Mouse (Mus musculus): Measurements from ENCODE around the gene Cenpt. TPM values are rescaled to one million over a fixed set of nuclear protein-coding genes. Genes with fewer than 3 reads are reported as not detected.

The Cenpt gene
- polyA plus RNA-seq, 1 experiment from 2014 or later, result 9.3 TPM

- peak within 1 kb of the TSS; percentile 89 for H3K4me3 ChIP-seq (ENCODE audit: low read depth, low read length)
- WGBS, result under 1% methylated on average over 53 of the region's 59 CpGs
- no peaks in the 10 kb centered on the region; the same call in 1 of the 2 replicates for H3K36me3 ChIP-seq (ENCODE audit: control insufficient read depth, insufficient read depth)
- peaks cover 10% of the 10 kb centered on the region for H3K4me1 ChIP-seq (replicated peaks; ENCODE audit: control insufficient read depth, insufficient read depth, low read length)
- no peaks in the 10 kb centered on the region for H3K27me3 ChIP-seq (replicated peaks; ENCODE audit: control insufficient read depth, insufficient read depth, low read length)
- H3K27ac ChIP-seq (ENCODE audit: low read depth, low read length), result peak within 1 kb of the TSS; percentile 77
- H3K9ac ChIP-seq (ENCODE audit: low read depth, low read length), result peak within 1 kb of the TSS; percentile 73
- peak within 1 kb of the TSS; percentile 86 for H3K4me2 ChIP-seq (replicated peaks; ENCODE audit: low read depth)
- no peak; the same call in 1 of the 2 replicates for TF ChIP-seq CTCF (IDR thresholded peaks at IDR 0.05; ENCODE audit: low read depth)
- H3K9me3 ChIP-seq (ENCODE audit: control insufficient read depth), result no peaks in the 10 kb centered on the region
- peak; percentile 98 for ATAC-seq
Observed at GRCm38 (mm10) chr8:105860143-105860981, 7.3 kb upstream of the Cenpt start, which contains the start of gene Nutf2. Gene Nutf2, plus strand, starts transcription at chr8:105860580.

GRCm38 (mm10) chr8:105859314-105859713 lies 6.2 kb upstream of the Cenpt start:
- no peak for ATAC-seq
- no peak for TF ChIP-seq CTCF (IDR thresholded peaks at IDR 0.05; ENCODE audit: low read depth)
- Histone ChIP-seq H3K27ac (ENCODE audit: low read depth, low read length) (peak overlapping the region; percentile 51; the same call in 1 of the 2 replicates), H3K4me3 (ENCODE audit: low read depth, low read length) (no peak overlapping the region), H3K4me2 (replicated peaks; ENCODE audit: low read depth) (no peak overlapping the region; the same call in 1 of the 2 replicates), H3K27me3 (replicated peaks; ENCODE audit: control insufficient read depth, insufficient read depth, low read length) (no peaks in the 10 kb centered on the region), H3K4me1 (replicated peaks; ENCODE audit: control insufficient read depth, insufficient read depth, low read length) (peaks cover 10% of the 10 kb centered on the region), H3K9ac (ENCODE audit: low read depth, low read length) (peak overlapping the region; percentile 4; the same call in 1 of the 2 replicates), H3K9me3 (ENCODE audit: control insufficient read depth) (no peaks in the 10 kb centered on the region), H3K36me3 (ENCODE audit: control insufficient read depth, insufficient read depth) (no peaks in the 10 kb centered on the region)
- WGBS, result 45% methylated on average over 5 of the region's 5 CpGs

GRCm38 (mm10) chr8:105858495-105858894 lies 5.4 kb upstream of the Cenpt start:
- Histone ChIP-seq H3K27ac (ENCODE audit: low read depth, low read length) (no peak overlapping the region), H3K27me3 (replicated peaks; ENCODE audit: control insufficient read depth, insufficient read depth, low read length) (no peaks in the 10 kb centered on the region), H3K4me1 (replicated peaks; ENCODE audit: control insufficient read depth, insufficient read depth, low read length) (peaks cover 10% of the 10 kb centered on the region), H3K9me3 (ENCODE audit: control insufficient read depth) (no peaks in the 10 kb centered on the region), H3K4me3 (ENCODE audit: low read depth, low read length) (no peak overlapping the region), H3K9ac (ENCODE audit: low read depth, low read length) (no peak overlapping the region), H3K36me3 (ENCODE audit: control insufficient read depth, insufficient read depth) (no peaks in the 10 kb centered on the region), H3K4me2 (replicated peaks; ENCODE audit: low read depth) (no peak overlapping the region)
- WGBS, result 80% methylated on average over 5 of the region's 5 CpGs
- TF ChIP-seq CTCF (IDR thresholded peaks at IDR 0.05; ENCODE audit: low read depth), result no peak
- no peak for ATAC-seq

DNA sequence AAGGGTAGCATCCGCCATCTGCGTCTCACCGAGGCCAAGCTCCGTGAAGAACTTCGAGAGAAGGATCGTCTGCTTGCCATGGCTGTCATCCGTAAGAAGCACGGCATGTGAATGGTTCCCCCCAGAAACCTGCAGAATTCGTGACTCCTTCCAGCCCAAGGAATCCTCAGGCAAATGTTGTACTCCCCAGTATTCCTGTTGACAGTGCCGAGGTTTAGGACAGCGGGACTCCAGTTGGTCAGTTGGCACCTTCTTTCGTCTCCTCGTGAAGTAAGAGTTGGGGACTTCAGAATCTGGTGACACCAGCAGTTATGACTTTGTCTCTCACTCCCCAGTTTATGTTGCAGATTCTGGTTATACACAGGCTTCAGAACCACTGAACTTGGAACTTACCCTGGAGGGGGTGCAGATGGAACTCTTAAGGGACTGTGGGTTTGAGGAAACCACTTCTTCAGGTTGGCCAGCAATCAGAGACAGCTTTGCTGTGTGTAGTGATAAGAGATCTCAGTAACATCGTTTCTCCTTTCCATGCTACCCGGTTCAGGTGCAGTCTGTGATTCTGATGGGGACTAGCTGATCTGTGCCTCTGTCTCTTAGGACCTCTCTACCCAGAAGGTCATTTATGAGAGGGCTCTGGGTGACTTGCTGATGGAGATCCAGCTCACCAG lies 3.2 kb upstream of the Cenpt start:
- H3K9me3 ChIP-seq (ENCODE audit: control insufficient read depth), result no peaks in the 10 kb centered on the region
- peaks cover 5% of the 10 kb centered on the region for H3K4me1 ChIP-seq (replicated peaks; ENCODE audit: control insufficient read depth, insufficient read depth, low read length)
- TF ChIP-seq CTCF (IDR thresholded peaks at IDR 0.05; ENCODE audit: low read depth), result no peak
- 9% methylated on average over 15 of the region's 15 CpGs for WGBS
- H3K4me2 ChIP-seq (replicated peaks; ENCODE audit: low read depth), result peak overlapping the region; percentile 97
- H3K9ac ChIP-seq (ENCODE audit: low read depth, low read length), result peak overlapping the region; percentile 81
- H3K36me3 ChIP-seq (ENCODE audit: control insufficient read depth, insufficient read depth), result no peaks in the 10 kb centered on the region
- H3K4me3 ChIP-seq (ENCODE audit: low read depth, low read length), result peak overlapping the region; percentile 80
- no peak for ATAC-seq
- no peaks in the 10 kb centered on the region for H3K27me3 ChIP-seq (replicated peaks; ENCODE audit: control insufficient read depth, insufficient read depth, low read length)
- H3K27ac ChIP-seq (ENCODE audit: low read depth, low read length), result peak overlapping the region; percentile 82; the same call in 1 of the 2 replicates

- peaks cover 5% of the 10 kb centered on the region for H3K4me1 ChIP-seq (replicated peaks; ENCODE audit: control insufficient read depth, insufficient read depth, low read length)
- WGBS, result under 1% methylated on average over 71 of the region's 71 CpGs
- peak overlapping the region; percentile 80 for H3K4me3 ChIP-seq (ENCODE audit: low read depth, low read length)
- H3K4me2 ChIP-seq (replicated peaks; ENCODE audit: low read depth), result peak overlapping the region; percentile 97
- peak; percentile 44 for ATAC-seq
- H3K9me3 ChIP-seq (ENCODE audit: control insufficient read depth), result no peaks in the 10 kb centered on the region
- H3K9ac ChIP-seq (ENCODE audit: low read depth, low read length), result peak overlapping the region; percentile 81
- no peaks in the 10 kb centered on the region for H3K36me3 ChIP-seq (ENCODE audit: control insufficient read depth, insufficient read depth)
- H3K27ac ChIP-seq (ENCODE audit: low read depth, low read length), result peak overlapping the region; percentile 82
- H3K27me3 ChIP-seq (replicated peaks; ENCODE audit: control insufficient read depth, insufficient read depth, low read length), result no peaks in the 10 kb centered on the region
- peak; percentile 31 for TF ChIP-seq CTCF (IDR thresholded peaks at IDR 0.05; ENCODE audit: low read depth)
Observed at GRCm38 (mm10) chr8:105855248-105856167, 2.4 kb upstream of the Cenpt start.
